Mouse (Mus musculus): Measurements from ENCODE around the gene Serpinb3c.
"Not testable (repeated sequence)": the region's sequence is repeated elsewhere in the genome, so short reads cannot be mapped to it uniquely, and the experiment has no call there.

The Serpinb3c gene

DNA sequence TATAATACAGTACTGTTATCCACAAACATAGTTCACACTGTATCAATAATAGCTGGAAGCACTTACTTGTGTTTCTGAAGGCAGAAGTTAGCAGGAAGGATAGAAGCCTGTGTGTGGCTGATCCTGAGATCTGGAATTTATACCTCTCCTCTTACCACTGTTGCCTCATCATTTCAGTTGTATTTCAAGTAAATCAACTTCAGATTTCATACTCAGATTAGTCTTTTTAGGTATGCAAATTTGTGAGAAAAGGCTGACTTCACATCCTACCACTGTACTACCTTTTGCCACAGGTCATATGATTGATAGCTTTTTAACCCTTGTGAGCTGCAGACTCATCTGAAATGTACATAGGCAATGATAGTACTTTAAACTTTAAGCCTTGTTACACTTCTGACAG, at the start of gene Serpinb3c, which contains the start of gene Serpinb3b:
Gene Serpinb3c (minus strand): TSS at position 111 of the 400 bp plus-strand sequence.
Gene Serpinb3b (minus strand): TSS at position 101 of the 400 bp plus-strand sequence.
- DNase-seq (ENCODE audit: extremely low spot score, low read depth, low spot score), result not testable (repeated sequence)

DNA sequence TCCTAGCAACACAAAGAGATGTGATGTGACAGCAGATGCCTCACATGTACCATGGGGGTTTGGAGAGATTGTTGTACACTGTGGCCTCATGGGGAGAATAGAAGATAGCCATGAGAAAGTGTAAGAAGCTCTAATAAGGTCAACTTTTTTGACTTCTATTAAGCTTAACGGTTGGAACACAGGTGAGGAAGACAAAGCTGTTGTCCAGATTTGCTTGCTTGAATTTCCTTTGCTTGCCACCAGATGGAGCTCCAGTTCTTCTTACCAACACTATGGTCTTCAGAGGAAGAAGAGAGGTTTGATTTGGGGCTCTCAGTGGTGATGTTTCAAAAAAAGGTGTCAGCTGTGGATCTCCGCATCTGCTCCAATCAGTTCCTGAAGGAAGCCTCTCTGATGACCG, 35.0 kb downstream of the Serpinb3c start:
- not testable (repeated sequence) for DNase-seq (ENCODE audit: extremely low spot score, low read depth, low spot score)

Data from hindlimb bud, embryonic 11.5 days (tissue).